Mouse (Mus musculus) R1 (cell line): Measurements from ENCODE around the gene Eid2b.

Experiments used
- DNase-seq: peaks from one replicate; pipeline ENCODE4 v3.0.0-alpha.2; 2018; ENCODE audit warnings: low read depth, low spot score

Eid2b gene

GRCm38 (mm10) chr7:28301616-28302433, 24.3 kb downstream of the Eid2b start, which contains the start of gene Dll3:
Gene Dll3 (minus strand): TSS chr7:28302238.
- DNase-seq, result peak; percentile 68

- DNase-seq, result no peak
These were observed 28.1 kb downstream of the Eid2b start for GRCm38 (mm10) chr7:28305641-28306040.

DNA sequence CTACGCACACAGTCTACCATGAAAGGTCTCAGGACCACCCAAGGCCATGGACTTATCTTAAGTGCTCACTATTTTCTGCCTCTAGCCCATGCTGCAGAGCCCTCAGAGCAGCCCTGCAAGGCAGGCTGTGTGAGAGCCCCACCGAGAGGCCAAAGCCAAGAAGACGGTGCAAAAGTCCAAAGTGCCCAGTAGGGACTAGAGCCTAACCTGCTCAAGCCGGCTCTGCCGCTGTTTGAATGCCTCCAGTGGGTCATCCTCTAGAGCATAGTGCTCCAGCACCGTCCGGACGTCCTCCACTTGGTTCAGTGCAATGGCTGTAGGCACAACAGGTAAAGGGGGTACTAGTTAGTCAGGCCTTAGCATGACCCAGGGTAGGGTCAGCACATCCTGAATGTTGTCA, 28.7 kb downstream of the Eid2b start:
- DNase-seq, result no peak

- DNase-seq, result no peak
These were observed 32.2 kb downstream of the Eid2b start for GRCm38 (mm10) chr7:28309737-28310136.

DNA sequence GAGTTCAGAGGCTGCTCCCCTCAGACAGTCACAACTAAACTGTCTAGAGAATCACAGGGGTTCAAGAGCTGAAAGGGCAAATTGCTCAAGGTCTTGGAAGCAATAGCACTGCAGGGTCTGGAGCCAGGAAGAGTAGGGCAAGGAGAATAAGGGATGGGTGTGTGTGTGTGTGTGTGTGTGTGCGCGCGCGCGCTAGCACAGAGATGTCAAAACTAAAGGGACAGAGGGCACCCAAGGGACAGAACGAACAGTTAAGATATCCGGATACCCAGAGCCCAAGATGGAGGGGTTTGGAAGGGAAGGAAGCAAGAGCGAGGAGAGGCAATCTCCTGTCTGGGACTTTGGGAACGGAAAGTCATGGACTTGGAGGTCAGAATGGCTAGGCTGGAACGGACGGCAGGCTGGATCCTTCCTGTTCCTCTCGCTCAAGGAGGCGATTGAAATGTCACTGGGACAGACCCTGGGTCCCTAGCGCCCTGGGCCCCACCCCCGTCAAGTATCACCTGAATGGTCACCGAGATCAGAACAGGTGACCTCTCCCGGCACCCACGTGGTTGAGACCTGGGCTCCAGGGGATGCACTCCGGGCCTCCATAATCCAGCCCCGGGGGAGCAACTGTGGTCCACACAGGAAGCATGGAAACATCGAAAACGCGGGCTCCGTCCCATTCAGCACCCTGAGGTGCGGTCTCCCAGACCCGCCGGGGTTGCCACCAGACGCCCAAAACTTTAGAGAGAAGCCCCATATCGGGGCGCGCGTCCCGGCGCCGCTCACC, 33.8 kb downstream of the Eid2b start:
- peak; percentile 60 for DNase-seq

- DNase-seq, result peak; percentile 98
These were observed 34.5 kb downstream of the Eid2b start, which contains the start of gene Timm50 for GRCm38 (mm10) chr7:28311926-28312543. Gene Timm50 (minus strand): TSS chr7:28312072.

GRCm38 (mm10) chr7:28318036-28318435, 40.5 kb downstream of the Eid2b start:
- no peak for DNase-seq

DNA sequence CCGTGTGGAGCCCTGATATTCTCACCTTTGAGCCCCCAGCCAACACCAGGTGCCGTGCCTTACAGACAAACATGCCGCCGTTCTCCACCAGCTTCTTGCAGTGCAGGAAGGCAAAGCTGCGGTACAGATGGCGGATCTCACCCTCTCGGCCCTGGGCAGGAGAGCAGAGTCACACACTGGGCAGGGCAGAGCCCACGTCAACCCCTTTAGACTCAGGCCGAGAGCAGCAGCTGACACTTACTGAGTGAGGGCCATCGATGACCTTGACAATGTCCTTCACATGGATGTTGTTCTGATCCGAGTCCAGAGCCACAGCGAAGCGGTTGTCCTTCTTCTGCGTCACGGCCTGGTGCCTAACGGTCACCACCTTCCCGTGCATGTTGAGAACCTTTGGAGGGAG, 41.2 kb downstream of the Eid2b start:
- no peak for DNase-seq

DNA sequence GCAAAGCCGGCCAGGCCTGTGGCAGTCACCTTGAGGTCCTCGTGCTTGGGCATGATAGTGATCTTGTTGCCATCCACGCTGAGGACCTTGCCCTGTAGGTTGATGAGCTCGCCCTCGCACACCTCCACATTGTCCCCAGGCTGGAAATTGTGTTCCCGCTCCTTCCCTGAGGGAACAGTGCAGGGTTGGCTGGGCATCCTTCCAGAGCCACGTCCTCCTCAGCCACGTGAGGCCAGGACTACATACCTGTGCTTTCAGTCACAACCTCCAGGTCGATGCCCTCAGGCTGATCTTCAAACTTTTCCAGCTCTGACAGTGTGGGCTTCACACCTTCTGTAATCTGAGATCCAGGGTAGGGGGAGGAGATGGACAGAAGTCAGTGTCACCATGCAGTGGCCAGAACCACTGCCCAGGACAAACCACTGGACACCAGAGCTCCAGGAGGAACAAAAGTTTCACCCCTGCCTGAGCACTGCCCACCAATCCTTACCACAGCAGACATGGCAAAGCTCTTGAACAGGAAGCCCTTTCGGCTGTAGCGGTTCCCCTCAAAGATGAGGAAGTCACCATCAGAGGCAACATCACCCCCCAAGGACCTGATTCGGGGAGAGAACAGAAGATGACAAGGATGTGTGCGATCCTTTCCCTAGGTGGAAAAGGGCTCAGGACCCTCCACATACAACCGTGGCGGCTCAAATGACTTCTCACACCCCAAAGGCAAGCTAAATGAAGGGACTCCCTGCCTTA, 44.6 kb downstream of the Eid2b start:
- DNase-seq, result no peak

- peak; percentile 40 for DNase-seq
These were observed 47.8 kb downstream of the Eid2b start for GRCm38 (mm10) chr7:28325293-28325692.

GRCm38 (mm10) chr7:28326457-28326856, 48.9 kb downstream of the Eid2b start:
- no peak for DNase-seq

- no peak for DNase-seq
These were observed 50.7 kb downstream of the Eid2b start for GRCm38 (mm10) chr7:28328260-28328659.
